Mouse (Mus musculus): ENCODE data around the gene Trmt5.

Gene Trmt5

GRCm38 (mm10) chr12:73269933-73270332 lies 16.6 kb downstream of the Trmt5 start:
- DNase-seq (ENCODE audit: low read depth, low spot score) = no peak

GRCm38 (mm10) chr12:73269531-73269930 lies 17.0 kb downstream of the Trmt5 start:
- DNase-seq (ENCODE audit: low read depth, low spot score) = no peak

GRCm38 (mm10) chr12:73268497-73268896 lies 18.0 kb downstream of the Trmt5 start:
- no peak for DNase-seq (ENCODE audit: low read depth, low spot score)

GRCm38 (mm10) chr12:73266597-73266996 lies 19.9 kb downstream of the Trmt5 start:
- DNase-seq (ENCODE audit: low read depth, low spot score) = no peak

GRCm38 (mm10) chr12:73265381-73265978 lies 21.0 kb downstream of the Trmt5 start:
- no peak for DNase-seq (ENCODE audit: low read depth, low spot score)

- no peak for DNase-seq (ENCODE audit: low read depth, low spot score)
Observed at GRCm38 (mm10) chr12:73260339-73260738, 26.2 kb downstream of the Trmt5 start.

- DNase-seq (ENCODE audit: low read depth, low spot score) = no peak
Observed at GRCm38 (mm10) chr12:73259269-73259668, 27.2 kb downstream of the Trmt5 start.

- DNase-seq (ENCODE audit: low read depth, low spot score) = no peak
Observed at GRCm38 (mm10) chr12:73255006-73255405, 31.5 kb downstream of the Trmt5 start.

GRCm38 (mm10) chr12:73245687-73246086 lies 40.8 kb downstream of the Trmt5 start:
- DNase-seq (ENCODE audit: low read depth, low spot score) = no peak

- no peak for DNase-seq (ENCODE audit: low read depth, low spot score)
Observed at GRCm38 (mm10) chr12:73241960-73242359, 44.5 kb downstream of the Trmt5 start.

GRCm38 (mm10) chr12:73232586-73232985 lies 53.9 kb downstream of the Trmt5 start:
- DNase-seq (ENCODE audit: low read depth, low spot score) = no peak

GRCm38 (mm10) chr12:73231552-73231951 lies 55.0 kb downstream of the Trmt5 start:
- DNase-seq (ENCODE audit: low read depth, low spot score) = no peak

- DNase-seq (ENCODE audit: low read depth, low spot score) = no peak
Observed at GRCm38 (mm10) chr12:73230196-73230595, 56.3 kb downstream of the Trmt5 start.

Data from CD4-positive, CD25-positive, alpha-beta regulatory T cell, adult 2 months (primary cell).